Mouse (Mus musculus) cortical plate, adult 2 months (tissue): ENCODE results near the gene Sorcs3. TPM values are rescaled to one million over a fixed set of nuclear protein-coding genes. Genes with fewer than 3 reads are reported as not detected.

Experiments used
- H3K27ac ChIP-seq: fragments of 200-500 bp; 2 replicates; pipeline ENCODE4 v1.5.1; 2012; ENCODE audit warnings: low read length, control low read depth, inconsistent platforms; ENCODE audit not compliant: insufficient read depth
- H3K4me1 ChIP-seq: fragments of 200-500 bp; 2 replicates; pipeline ENCODE4 v1.6.1; 2011; ENCODE audit warnings: low read length; ENCODE audit not compliant: control insufficient read depth, insufficient read depth
- H3K4me3 ChIP-seq: fragments of 200-500 bp; 2 replicates; pipeline ENCODE4 v1.5.1; 2011; ENCODE audit warnings: mild to moderate bottlenecking, low read length, control low read depth; ENCODE audit not compliant: insufficient read depth
- CTCF ChIP-seq: fragments of 200-500 bp; IDR thresholded peaks from 2 replicates; pipeline ENCODE4 v1.5.1; 2011; ENCODE audit warnings: mild to moderate bottlenecking, control low read depth, low read length; ENCODE audit not compliant: insufficient read depth; ENCODE audit errors: extremely low read depth
- POLR2A ChIP-seq: fragments of 200-500 bp; IDR thresholded peaks from 2 replicates; pipeline ENCODE4 v1.6.1; 2011; ENCODE audit warnings: mild to moderate bottlenecking, low read length, control low read depth; ENCODE audit not compliant: insufficient read depth; ENCODE audit errors: extremely low read depth
- polyA plus RNA-seq: library from polyadenylated mRNA; depleted of rRNA; stranded (reverse); fragments of >200 nt; gene quantifications from 2 replicates; pipeline ENCODE4 v1.2.3, GENCODE M21; 2012

Gene Sorcs3
- polyA plus RNA-seq, 1 experiment = 15.4 TPM

DNA sequence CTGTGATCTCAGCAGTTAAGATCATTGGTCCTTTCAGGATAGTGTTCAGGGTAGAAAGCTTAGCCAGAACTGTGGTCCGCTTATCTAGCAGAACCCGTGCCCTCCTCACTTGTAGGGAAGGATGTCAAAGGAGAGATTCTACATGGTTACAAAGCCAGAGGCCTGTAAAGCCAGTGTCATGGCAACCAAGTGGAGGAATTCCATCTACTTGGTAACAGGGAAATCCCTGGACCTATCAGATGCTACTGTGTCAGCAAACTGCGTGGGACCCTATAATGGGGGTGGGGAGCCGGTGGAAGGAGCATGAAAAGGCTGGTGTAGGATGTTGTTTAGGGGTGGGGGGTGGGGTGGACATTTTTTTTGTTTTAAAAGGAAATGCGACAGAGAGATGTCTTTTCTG lies 57.9 kb downstream of the Sorcs3 start:
- no peak for TF ChIP-seq CTCF
- no peak for TF ChIP-seq POLR2A
- Histone ChIP-seq H3K27ac (no peak overlapping the region), H3K4me1 (peaks cover 7% of the 10 kb centered on the region; the same call in 1 of the 2 replicates), H3K4me3 (no peak overlapping the region)

GRCm38 (mm10) chr19:48280273-48280672 lies 74.4 kb downstream of the Sorcs3 start:
- Histone ChIP-seq H3K27ac (no peak overlapping the region), H3K4me1 (no peaks in the 10 kb centered on the region), H3K4me3 (no peak overlapping the region)
- no peak for TF ChIP-seq POLR2A
- TF ChIP-seq CTCF = no peak

DNA sequence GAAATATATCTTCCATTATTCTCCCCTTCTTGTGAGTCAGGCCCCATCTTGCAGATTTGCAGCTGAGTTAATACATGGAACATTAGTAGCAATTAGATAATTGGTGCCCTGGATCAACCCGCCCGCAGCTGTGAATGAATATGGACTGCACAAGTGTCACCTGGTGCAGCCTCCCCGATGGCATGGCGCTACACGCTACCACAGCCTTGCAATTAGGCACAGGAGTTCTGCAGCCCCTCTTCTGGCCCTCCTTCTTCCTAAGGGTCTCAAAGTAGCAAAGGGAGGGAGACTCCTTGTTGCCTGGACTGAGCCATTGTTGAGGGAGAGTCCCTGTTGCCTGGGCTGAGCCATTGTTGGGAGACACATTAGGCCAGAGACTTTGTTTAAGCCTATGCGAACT lies 76.4 kb downstream of the Sorcs3 start:
- Histone ChIP-seq H3K27ac (no peak overlapping the region), H3K4me1 (peaks cover 1% of the 10 kb centered on the region; the same call in 1 of the 2 replicates), H3K4me3 (no peak overlapping the region)
- TF ChIP-seq CTCF (no peak), POLR2A (no peak)

GRCm38 (mm10) chr19:48283217-48283616 lies 77.4 kb downstream of the Sorcs3 start:
- H3K27ac ChIP-seq = no peak overlapping the region
- H3K4me3 ChIP-seq = no peak overlapping the region
- TF ChIP-seq POLR2A = no peak
- TF ChIP-seq CTCF = no peak
- peaks cover 1% of the 10 kb centered on the region; the same call in 1 of the 2 replicates for H3K4me1 ChIP-seq

GRCm38 (mm10) chr19:48285602-48286225 lies 79.9 kb downstream of the Sorcs3 start:
- no peak for TF ChIP-seq POLR2A
- no peak for TF ChIP-seq CTCF
- H3K27ac ChIP-seq = no peak overlapping the region
- H3K4me1 ChIP-seq = peaks cover 1% of the 10 kb centered on the region; the same call in 1 of the 2 replicates
- H3K4me3 ChIP-seq = no peak overlapping the region

- Histone ChIP-seq H3K27ac (no peak overlapping the region), H3K4me3 (no peak overlapping the region), H3K4me1 (no peaks in the 10 kb centered on the region)
- TF ChIP-seq POLR2A (no peak), CTCF (no peak)
Measured at GRCm38 (mm10) chr19:48294251-48294650, 88.4 kb downstream of the Sorcs3 start.

DNA sequence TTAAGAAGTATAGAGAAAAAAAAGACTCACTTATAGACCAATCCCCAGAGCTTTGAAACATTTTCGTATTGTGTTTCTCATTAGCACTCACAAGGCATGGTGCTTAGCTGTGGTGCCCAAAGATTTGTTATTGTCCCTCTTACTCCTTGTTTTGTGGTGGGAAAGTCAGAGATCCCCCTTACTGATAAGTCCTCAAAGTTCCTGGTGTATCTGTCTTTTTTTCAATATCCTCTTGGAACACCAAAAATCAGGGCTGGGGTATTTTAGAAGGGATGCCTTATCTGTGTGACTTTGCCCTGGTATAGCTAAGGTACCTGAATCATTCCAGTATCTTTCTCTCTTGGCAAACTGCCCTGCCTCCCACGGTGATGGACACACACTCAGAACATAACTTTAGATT lies 92.6 kb downstream of the Sorcs3 start:
- no peak for TF ChIP-seq CTCF
- no peak for TF ChIP-seq POLR2A
- Histone ChIP-seq H3K4me3 (no peak overlapping the region), H3K4me1 (no peaks in the 10 kb centered on the region), H3K27ac (no peak overlapping the region)

DNA sequence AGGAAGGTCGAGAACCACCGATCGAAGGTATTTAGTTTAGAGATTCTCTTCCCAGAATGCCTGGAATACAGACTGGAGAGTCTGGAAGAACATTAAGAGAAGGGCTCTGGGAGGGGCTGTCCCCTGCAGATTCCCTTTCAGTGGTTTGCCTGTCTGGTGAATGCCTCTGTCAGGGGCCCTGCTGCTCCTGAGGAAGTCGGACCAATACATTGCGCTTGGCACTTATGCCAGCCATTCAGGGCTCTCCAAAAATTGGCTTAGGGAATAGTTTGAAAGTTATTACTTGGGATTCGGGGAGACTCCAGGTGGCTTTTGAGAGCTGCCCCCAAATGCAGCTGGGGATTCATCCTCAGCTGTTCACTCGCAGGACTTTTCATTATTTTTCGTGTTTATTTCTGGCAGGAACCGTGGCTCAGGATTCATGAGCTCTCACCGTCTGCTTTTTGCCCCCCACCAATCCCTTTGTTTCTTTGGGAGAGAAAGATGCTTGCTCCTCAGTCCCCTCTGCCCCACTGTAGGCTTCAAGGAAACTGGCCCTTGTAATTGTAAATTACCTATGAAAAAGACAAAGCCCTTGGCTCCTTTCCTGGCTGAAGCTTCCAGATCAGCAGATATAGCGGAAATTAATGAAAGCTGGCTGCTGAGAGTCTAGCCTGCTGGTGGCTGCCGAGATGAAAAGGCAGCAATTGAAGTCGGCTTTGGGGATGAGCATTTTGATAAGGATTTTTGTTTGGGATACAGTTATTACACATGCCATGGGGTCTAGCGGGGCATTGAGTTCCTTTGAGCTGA lies 94.8 kb downstream of the Sorcs3 start:
- Histone ChIP-seq H3K4me3 (no peak overlapping the region), H3K27ac (no peak overlapping the region), H3K4me1 (no peaks in the 10 kb centered on the region)
- TF ChIP-seq CTCF (no peak), POLR2A (no peak)

GRCm38 (mm10) chr19:48301300-48301699 lies 95.5 kb downstream of the Sorcs3 start:
- H3K4me3 ChIP-seq = no peak overlapping the region
- TF ChIP-seq POLR2A = no peak
- H3K4me1 ChIP-seq = no peaks in the 10 kb centered on the region
- no peak overlapping the region for H3K27ac ChIP-seq

GRCm38 (mm10) chr19:48308341-48308740 lies 102.5 kb downstream of the Sorcs3 start:
- TF ChIP-seq CTCF = no peak
- TF ChIP-seq POLR2A = no peak
- no peaks in the 10 kb centered on the region; the same call in 1 of the 2 replicates for H3K4me1 ChIP-seq

More at GRCm38 (mm10) chr19:48308341-48308740, 102.5 kb downstream of the Sorcs3 start:
- Histone ChIP-seq H3K4me3 (no peak overlapping the region), H3K27ac (no peak overlapping the region)
